Mouse (Mus musculus): ENCODE data around the gene Slc16a10. TPM values are rescaled to one million over a fixed set of nuclear protein-coding genes. Genes with fewer than 3 reads are reported as not detected.

Slc16a10 gene
- polyA plus RNA-seq, 1 experiment from 2014 or later, result 2.7 TPM

DNA sequence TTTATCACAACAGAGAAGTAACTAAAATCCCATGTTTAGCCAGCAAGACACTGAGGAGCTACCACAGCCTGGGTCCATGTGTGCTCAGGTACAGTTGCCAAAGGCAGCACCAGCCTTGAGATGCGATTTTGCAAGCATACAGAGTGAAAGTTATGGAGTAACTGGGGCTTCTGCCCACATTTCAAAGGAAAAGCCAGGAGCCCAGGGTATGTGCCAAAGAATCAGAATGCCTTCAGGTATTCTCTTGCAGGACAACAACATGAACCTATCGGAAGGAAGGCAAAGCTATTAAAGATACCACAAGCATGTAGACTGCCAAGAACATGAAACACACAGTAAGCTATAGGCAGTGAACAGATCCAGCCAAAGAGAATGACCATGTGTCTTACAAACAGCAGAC, 141.3 kb downstream of the Slc16a10 start:
- no peak overlapping the region for H3K9ac ChIP-seq
- no peak overlapping the region for H3K4me2 ChIP-seq
- no peaks in the 10 kb centered on the region for H3K36me3 ChIP-seq
- no peak overlapping the region for H3K27ac ChIP-seq (replicated peaks)
- no peaks in the 10 kb centered on the region for H3K4me1 ChIP-seq (replicated peaks)
- ATAC-seq (ENCODE audit: low read depth), result no peak
- H3K4me3 ChIP-seq, result no peak overlapping the region
- WGBS, result 90% methylated on average over 2 of the region's 2 CpGs
- no peaks in the 10 kb centered on the region for H3K27me3 ChIP-seq
- no peaks in the 10 kb centered on the region for H3K9me3 ChIP-seq

DNA sequence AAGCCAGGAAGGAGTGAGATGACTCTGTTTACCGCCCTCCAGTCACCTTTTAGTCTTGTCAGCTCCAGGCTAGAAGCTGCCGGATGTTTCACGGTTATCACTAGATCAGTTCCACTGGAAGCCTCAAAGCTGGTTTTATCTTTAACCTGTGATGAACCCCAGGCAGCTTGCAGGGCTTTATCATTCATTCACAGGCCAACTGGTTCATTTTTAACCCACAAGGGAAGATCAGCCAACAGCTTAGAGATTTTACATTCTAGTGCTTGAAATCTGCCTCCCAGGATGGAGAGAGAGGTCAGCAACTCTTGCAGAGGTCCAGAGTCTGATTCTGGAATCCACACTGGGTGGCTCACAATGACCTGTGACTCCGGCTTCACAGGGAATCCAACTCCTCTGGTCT, 150.9 kb downstream of the Slc16a10 start:
- Histone ChIP-seq H3K4me3 (no peak overlapping the region), H3K36me3 (no peaks in the 10 kb centered on the region), H3K4me1 (replicated peaks) (no peaks in the 10 kb centered on the region), H3K27me3 (no peaks in the 10 kb centered on the region), H3K27ac (replicated peaks) (no peak overlapping the region), H3K9me3 (peaks cover 12% of the 10 kb centered on the region; the same call in 1 of the 2 replicates), H3K9ac (no peak overlapping the region), H3K4me2 (no peak overlapping the region)
- 84% methylated on average over 4 of the region's 4 CpGs for whole genome bisulfite sequencing
- no peak for ATAC-seq (ENCODE audit: low read depth)

DNA sequence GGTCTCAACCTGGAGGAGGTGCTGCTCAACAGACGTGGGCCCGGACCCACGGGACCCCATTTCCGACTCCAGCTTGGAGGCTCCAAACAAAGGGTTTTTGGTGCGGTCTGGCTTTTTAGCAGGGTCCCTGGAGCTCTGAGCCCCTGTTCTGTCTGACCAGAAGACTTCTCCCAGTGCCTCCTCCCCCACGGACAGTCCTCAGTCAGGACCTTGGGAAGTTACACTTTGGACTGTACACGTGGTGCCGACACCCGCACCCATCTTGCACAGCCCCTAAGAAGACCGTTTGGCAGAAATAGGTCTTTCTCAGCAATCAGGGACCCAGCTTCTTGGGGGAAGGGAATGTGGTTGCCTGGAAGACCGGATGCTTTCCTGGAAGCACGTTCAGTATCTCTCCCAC, 155.6 kb downstream of the Slc16a10 start, which contains the start of gene Mfsd4b5:
Gene Mfsd4b5 (minus strand): TSS at position 181 of the 400 bp plus-strand sequence.
- WGBS, result 88% methylated on average over 12 of the region's 12 CpGs
- ATAC-seq (ENCODE audit: low read depth), result no peak
- Histone ChIP-seq H3K36me3 (no peaks in the 10 kb centered on the region), H3K4me1 (replicated peaks) (no peaks in the 10 kb centered on the region), H3K9me3 (no peaks in the 10 kb centered on the region), H3K4me3 (no peak within 1 kb of the TSS), H3K4me2 (no peak within 1 kb of the TSS), H3K9ac (no peak within 1 kb of the TSS), H3K27ac (replicated peaks) (no peak within 1 kb of the TSS), H3K27me3 (no peaks in the 10 kb centered on the region)

Other genes with a start within 250 kb of the Slc16a10 start
- 3.5 and 3.6 TPM in 2 replicates for gene Mfsd4b4, start 243.0 kb downstream of the Slc16a10 start, polyA plus RNA-seq (2015; fragmentation: Nextera tagmentation; extraction: Ambion mirVana)
- gene Mfsd4b2, start 215.3 kb downstream of the Slc16a10 start, polyA plus RNA-seq (2015; fragmentation: Nextera tagmentation; extraction: Ambion mirVana), result not detected in 2 replicates
- gene Mfsd4b3, start 182.1 kb downstream of the Slc16a10 start, polyA plus RNA-seq (2015; fragmentation: Nextera tagmentation; extraction: Ambion mirVana), result 0.21 TPM in 1 of 2 replicates, not detected in the other
- gene Mfsd4b5, start 155.6 kb downstream of the Slc16a10 start, polyA plus RNA-seq (2015; fragmentation: Nextera tagmentation; extraction: Ambion mirVana), result not detected in 2 replicates
- gene Mfsd4b1, start 117.0 kb downstream of the Slc16a10 start, polyA plus RNA-seq (2015; fragmentation: Nextera tagmentation; extraction: Ambion mirVana), result 0.14 TPM in 1 of 2 replicates, not detected in the other
- gene Rpf2, start 104.8 kb upstream of the Slc16a10 start, polyA plus RNA-seq (2015; fragmentation: Nextera tagmentation; extraction: Ambion mirVana), result 83.9 and 84.4 TPM in 2 replicates
- 106 and 108 TPM in 2 replicates for gene Gtf3c6, start 115.8 kb upstream of the Slc16a10 start, polyA plus RNA-seq (2015; fragmentation: Nextera tagmentation; extraction: Ambion mirVana)
- 40.6 and 44.4 TPM in 2 replicates for gene Amd1, start 159.9 kb upstream of the Slc16a10 start, polyA plus RNA-seq (2015; fragmentation: Nextera tagmentation; extraction: Ambion mirVana)
- 11.1 and 12.5 TPM in 2 replicates for gene Cdk19, start 197.3 kb upstream of the Slc16a10 start, polyA plus RNA-seq (2015; fragmentation: Nextera tagmentation; extraction: Ambion mirVana)